Mouse (Mus musculus): ENCODE results near the gene Itgb5. TPM values are rescaled to one million over a fixed set of nuclear protein-coding genes. Genes with fewer than 3 reads are reported as not detected.

The Itgb5 gene
- total and polyA plus RNA-seq, 3 experiments, result 0.27 to 0.58 TPM; not detected in 1

DNA sequence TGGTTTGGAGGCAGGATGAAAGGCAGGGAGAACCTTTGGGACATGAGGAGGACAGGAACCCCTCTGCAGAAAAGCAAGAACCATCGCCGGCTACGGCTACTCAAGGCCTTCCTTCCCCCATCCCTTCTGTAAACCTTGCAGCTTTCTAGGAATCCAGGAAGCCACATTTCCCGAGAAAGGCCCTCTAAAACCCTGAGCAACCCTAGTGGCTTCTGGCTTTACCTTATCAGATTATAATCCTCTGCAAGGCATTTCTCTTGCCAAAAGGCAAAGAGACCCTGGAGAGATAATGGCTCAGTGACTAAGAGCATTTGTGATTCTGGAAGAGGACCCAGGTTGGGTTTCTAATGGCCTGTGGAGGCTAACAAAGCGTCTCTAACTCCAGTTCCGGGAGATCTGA, 11.2 kb downstream of the Itgb5 start:
- DNase-seq (ENCODE audit: low read depth, low spot score), result no peak
- Histone ChIP-seq H3K79me2 (ENCODE audit: control insufficient read depth, insufficient read depth, low read length, poor library complexity) (no peaks in the 10 kb centered on the region), H3K9ac (ENCODE audit: control insufficient read depth, low read depth, low read length, poor library complexity, severe bottlenecking) (no peak overlapping the region), H3K4me3 (ENCODE audit: control insufficient read depth in 1 of 2, insufficient read depth in 1 of 2, low read depth in 2 of 2, low read length in 2 of 2) (no peak overlapping the region), H3K27ac (ENCODE audit: control insufficient read depth, low read depth, low read length) (no peak overlapping the region), H3K9me3 (replicated peaks; ENCODE audit: insufficient read depth, low read length) (no peaks in the 10 kb centered on the region), H3K4me1 (ENCODE audit: control insufficient read depth in 1 of 2, insufficient read depth in 2 of 2, low read length in 2 of 2) (peaks cover 0 to 3% of the 10 kb centered on the region in 2 experiments; a peak in 1 of 4 replicates), H3K36me3 (ENCODE audit: control insufficient read depth in 1 of 2, insufficient read depth in 2 of 2, low read length in 2 of 2) (0 out of 4 replicates have a peak, but pooled peaks cover 0 to 5% of the 10 kb centered on the region in 2 experiments), H3K27me3 (ENCODE audit: control insufficient read depth in 1 of 2, insufficient read depth in 2 of 2, low read length in 2 of 2) (peaks cover 2 to 9% of the 10 kb centered on the region in 2 experiments; a peak in 3 of 4 replicates)
- TF ChIP-seq RCOR1 (IDR thresholded peaks at IDR 0.05; ENCODE audit: low read depth, low read length) (peak; percentile 32; the same call in 1 of the 2 replicates), ZKSCAN1 (IDR thresholded peaks at IDR 0.05; ENCODE audit: low read depth, low read length) (no peak), GATA1 (IDR thresholded peaks at IDR 0.05; ENCODE audit: low read depth, low read length) (peak; percentile 14; the same call in 1 of the 2 replicates), MAX (IDR thresholded peaks at IDR 0.05; ENCODE audit: low read length) (no peak)

DNA sequence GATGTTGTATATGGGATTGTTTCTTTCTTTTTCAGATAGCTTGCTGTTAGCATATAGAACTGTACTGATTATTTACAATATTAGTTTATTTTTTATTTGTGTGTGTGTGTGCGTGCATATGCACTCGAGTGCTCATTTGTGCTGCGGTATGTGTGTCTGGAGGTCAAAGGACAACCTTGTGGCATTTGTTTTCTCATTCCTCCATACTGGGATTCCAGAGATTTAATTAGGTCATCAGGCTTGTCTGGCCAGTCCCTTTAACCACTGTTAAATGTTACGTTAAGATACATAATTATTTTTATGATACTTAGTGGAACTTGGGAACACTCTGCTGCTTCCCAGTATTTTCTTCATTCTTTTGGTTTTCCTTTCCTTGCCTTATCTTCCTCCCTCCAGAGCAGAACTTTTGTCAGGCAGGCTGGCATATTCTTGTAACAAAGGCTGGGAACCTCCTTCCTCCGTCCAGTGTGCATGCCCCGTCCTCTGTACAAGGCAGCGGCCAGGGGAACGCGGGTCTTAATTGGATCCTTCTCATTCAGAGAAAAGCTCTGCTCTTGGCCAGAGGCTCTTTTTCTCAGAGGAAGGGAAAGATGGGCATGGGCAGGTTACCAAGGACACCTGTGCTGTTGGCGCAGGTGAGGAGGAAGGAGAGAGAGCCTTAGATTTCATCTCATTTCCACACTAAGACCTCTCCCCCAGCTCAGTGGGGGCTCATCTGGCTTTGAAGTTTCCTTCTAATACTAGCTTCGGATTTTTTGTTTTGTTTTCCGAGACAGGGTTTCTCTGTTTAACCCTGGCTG, 12.8 kb downstream of the Itgb5 start:
- H3K79me2 ChIP-seq (ENCODE audit: control insufficient read depth, insufficient read depth, low read length, poor library complexity), result no peaks in the 10 kb centered on the region
- no peaks in the 10 kb centered on the region for H3K9me3 ChIP-seq (replicated peaks; ENCODE audit: insufficient read depth, low read length)
- no peak overlapping the region for H3K9ac ChIP-seq (ENCODE audit: control insufficient read depth, low read depth, low read length, poor library complexity, severe bottlenecking)
- no peak for TF ChIP-seq MEF2A (IDR thresholded peaks at IDR 0.05; ENCODE audit: extremely low read depth, insufficient replicate concordance, low read depth, low read length, poor library complexity, severe bottlenecking)
- no peak for TF ChIP-seq NRF1 (IDR thresholded peaks at IDR 0.05; ENCODE audit: insufficient read depth, low read depth, low read length, poor library complexity, severe bottlenecking)
- no peak for TF ChIP-seq ZKSCAN1 (IDR thresholded peaks at IDR 0.05; ENCODE audit: low read depth, low read length)
- TF ChIP-seq SMC3 (IDR thresholded peaks at IDR 0.05; ENCODE audit: low read depth, low read length), result no peak
- TF ChIP-seq MAX (IDR thresholded peaks at IDR 0.05; ENCODE audit: low read length), result no peak
- no peak for TF ChIP-seq NELFE (IDR thresholded peaks at IDR 0.05; ENCODE audit: low read depth, low read length)
- TF ChIP-seq JUND (IDR thresholded peaks at IDR 0.05; ENCODE audit: low read depth, low read length), result no peak
- no peak for TF ChIP-seq MYC (IDR thresholded peaks at IDR 0.05; ENCODE audit: low read depth, low read length)
- TF ChIP-seq CHD1 (IDR thresholded peaks at IDR 0.05; ENCODE audit: low read depth, low read length), result no peak
- no peak for TF ChIP-seq GATA1 (IDR thresholded peaks at IDR 0.05; ENCODE audit: low read depth, low read length)
- no peak for TF ChIP-seq MXI1 (IDR thresholded peaks at IDR 0.05; ENCODE audit: low read depth, low read length)
- TF ChIP-seq TBP (IDR thresholded peaks at IDR 0.05; ENCODE audit: low read depth, low read length), result no peak
- TF ChIP-seq ZNF384 (IDR thresholded peaks at IDR 0.05; ENCODE audit: low read depth, low read length), result no peak
- TF ChIP-seq RCOR1 (IDR thresholded peaks at IDR 0.05; ENCODE audit: low read depth, low read length), result no peak
- TF ChIP-seq SIN3A (IDR thresholded peaks at IDR 0.05; ENCODE audit: low read length), result no peak
- no peak for TF ChIP-seq MAFK (IDR thresholded peaks at IDR 0.05; ENCODE audit: borderline replicate concordance, low read depth, low read length)
- no peak for TF ChIP-seq ELF1 (IDR thresholded peaks at IDR 0.05; ENCODE audit: low read depth, low read length)
- no peak for TF ChIP-seq POLR2AphosphoS2 (IDR thresholded peaks at IDR 0.05; ENCODE audit: low read length)
- TF ChIP-seq CTCF (IDR thresholded peaks at IDR 0.05 in 2 of 3, conservative IDR thresholded peaks at IDR 0.05 in 1 of 3; ENCODE audit: control insufficient read depth in 1 of 3, insufficient read depth in 1 of 3, low read depth in 2 of 3, low read length in 3 of 3, poor library complexity in 1 of 3, severe bottlenecking in 1 of 3), result no peak
- no peak for TF ChIP-seq CHD2 (IDR thresholded peaks at IDR 0.05; ENCODE audit: low read length)
- no peak overlapping the region for H3K4me3 ChIP-seq (ENCODE audit: control insufficient read depth in 1 of 2, insufficient read depth in 1 of 2, low read depth in 2 of 2, low read length in 2 of 2)
- 0 out of 4 replicates have a peak, but pooled peaks cover 0 to 5% of the 10 kb centered on the region in 2 experiments for H3K36me3 ChIP-seq (ENCODE audit: control insufficient read depth in 1 of 2, insufficient read depth in 2 of 2, low read length in 2 of 2)
- no peak overlapping the region for H3K27ac ChIP-seq (ENCODE audit: control insufficient read depth, low read depth, low read length)
- H3K4me1 ChIP-seq (ENCODE audit: control insufficient read depth in 1 of 2, insufficient read depth in 2 of 2, low read length in 2 of 2), result peaks cover 0 to 3% of the 10 kb centered on the region in 2 experiments; a peak in 1 of 4 replicates
- no peak for DNase-seq (ENCODE audit: low read depth, low spot score)
- H3K27me3 ChIP-seq (ENCODE audit: control insufficient read depth in 1 of 2, insufficient read depth in 2 of 2, low read length in 2 of 2), result peaks cover 2 to 8% of the 10 kb centered on the region in 2 experiments; a peak in 3 of 4 replicates
